Mouse (Mus musculus): Measurements from ENCODE around the gene Gcn1l1. TPM values are rescaled to one million over a fixed set of nuclear protein-coding genes. Genes with fewer than 3 reads are reported as not detected.

The Gcn1l1 gene
- total and polyA plus RNA-seq, 2 experiments from 2014 or later, result 22.8 to 73.4 TPM

DNA sequence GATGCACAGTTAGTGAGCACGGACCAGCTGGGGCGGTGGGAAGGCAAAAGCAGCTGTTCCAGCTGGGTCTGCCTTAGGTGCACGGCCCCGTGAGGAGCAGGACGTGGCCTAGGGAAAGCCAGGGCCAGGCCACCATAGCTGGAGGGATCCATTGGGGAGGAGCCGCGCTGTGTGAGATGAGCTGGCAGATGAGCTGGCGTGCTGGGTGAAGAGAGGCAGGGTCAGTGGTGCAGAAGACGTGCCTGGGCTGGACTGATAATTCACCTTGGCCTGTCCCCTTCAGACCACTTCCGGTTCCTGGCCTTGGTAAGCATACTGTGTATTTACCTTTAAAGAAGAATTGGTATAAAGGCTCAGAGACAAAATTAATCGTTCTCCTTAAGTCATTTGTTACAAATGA lies 46.5 kb downstream of the Gcn1l1 start:
- WGBS, result 90% methylated on average over 11 of the region's 11 CpGs
- no peak overlapping the region for H3K4me3 ChIP-seq (ENCODE audit: low read length)
- H3K27me3 ChIP-seq (ENCODE audit: insufficient read depth, low read length), result no peaks in the 10 kb centered on the region
- H3K36me3 ChIP-seq (ENCODE audit: insufficient read depth, low read length), result peaks cover 89% of the 10 kb centered on the region
- no peak for DNase-seq (ENCODE audit: low spot score)
- TF ChIP-seq CTCF (IDR thresholded peaks at IDR 0.05; ENCODE audit: low read depth), result no peak
- H3K4me2 ChIP-seq (ENCODE audit: low read depth, low read length), result no peak overlapping the region
- no peaks in the 10 kb centered on the region for H3K9me3 ChIP-seq (ENCODE audit: low read length)
- no peak for ATAC-seq
- H3K9ac ChIP-seq (replicated peaks; ENCODE audit: low read length), result no peak overlapping the region
- no peaks in the 10 kb centered on the region for H3K4me1 ChIP-seq (ENCODE audit: insufficient read depth, low read length)
- H3K27ac ChIP-seq, result no peak overlapping the region

DNA sequence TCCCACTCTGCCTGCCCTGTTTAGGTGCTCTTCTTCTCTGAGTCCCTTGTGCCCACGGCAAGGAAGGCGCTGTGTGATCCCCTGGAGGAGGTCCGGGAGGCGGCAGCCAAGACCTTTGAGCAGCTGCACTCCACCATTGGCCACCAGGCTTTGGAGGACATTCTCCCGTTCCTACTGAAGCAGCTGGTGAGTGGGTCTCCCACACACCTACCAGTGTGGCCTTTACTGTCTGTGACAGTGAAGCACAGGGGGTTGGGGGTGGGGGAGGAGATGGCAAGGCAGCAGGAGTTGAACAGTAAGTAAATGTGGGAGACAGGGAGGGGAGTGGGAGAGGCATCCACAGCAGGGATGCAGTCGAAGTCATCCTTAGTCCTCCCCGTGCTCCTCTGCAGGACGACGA lies 48.3 kb downstream of the Gcn1l1 start:
- H3K4me3 ChIP-seq (ENCODE audit: low read length), result no peak overlapping the region
- H3K27ac ChIP-seq, result no peak overlapping the region
- no peak for ATAC-seq
- no peaks in the 10 kb centered on the region for H3K27me3 ChIP-seq (ENCODE audit: insufficient read depth, low read length)
- no peaks in the 10 kb centered on the region for H3K4me1 ChIP-seq (ENCODE audit: insufficient read depth, low read length)
- no peak for TF ChIP-seq CTCF (IDR thresholded peaks at IDR 0.05; ENCODE audit: low read depth)
- WGBS, result 91% methylated on average over 9 of the region's 9 CpGs
- no peaks in the 10 kb centered on the region for H3K9me3 ChIP-seq (ENCODE audit: low read length)
- no peak overlapping the region for H3K4me2 ChIP-seq (ENCODE audit: low read depth, low read length)
- DNase-seq (ENCODE audit: low spot score), result no peak
- H3K36me3 ChIP-seq (ENCODE audit: insufficient read depth, low read length), result peaks cover 91% of the 10 kb centered on the region
- H3K9ac ChIP-seq (replicated peaks; ENCODE audit: low read length), result no peak overlapping the region

DNA sequence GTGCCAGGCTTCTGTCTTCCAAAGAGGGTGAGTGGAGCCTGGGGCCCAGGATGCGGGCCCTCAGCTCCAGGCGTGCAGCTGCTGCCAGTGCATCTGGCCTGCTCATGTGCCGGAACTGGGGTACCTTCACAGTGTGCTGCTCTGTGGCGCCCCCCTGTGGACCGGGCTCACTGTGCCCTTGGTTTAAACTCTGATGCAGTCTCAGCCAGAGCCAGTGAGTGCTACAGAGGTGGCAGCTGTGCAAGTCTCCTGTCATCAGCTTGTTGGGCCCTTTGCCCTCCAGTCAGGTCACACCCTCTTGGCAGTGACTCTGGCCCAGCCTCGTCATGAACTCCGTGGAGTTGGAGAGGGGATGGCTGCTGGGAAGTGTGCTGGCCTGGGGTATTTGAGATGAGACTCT lies 49.9 kb downstream of the Gcn1l1 start:
- TF ChIP-seq CTCF (IDR thresholded peaks at IDR 0.05; ENCODE audit: low read depth), result peak; percentile 63
- WGBS, result 86% methylated on average over 7 of the region's 7 CpGs
- H3K4me3 ChIP-seq (ENCODE audit: low read length), result no peak overlapping the region
- no peak overlapping the region for H3K4me2 ChIP-seq (ENCODE audit: low read depth, low read length)
- H3K4me1 ChIP-seq (ENCODE audit: insufficient read depth, low read length), result no peaks in the 10 kb centered on the region
- H3K27me3 ChIP-seq (ENCODE audit: insufficient read depth, low read length), result no peaks in the 10 kb centered on the region
- DNase-seq (ENCODE audit: low spot score), result peak; percentile 25
- peaks cover 83% of the 10 kb centered on the region for H3K36me3 ChIP-seq (ENCODE audit: insufficient read depth, low read length)
- H3K9me3 ChIP-seq (ENCODE audit: low read length), result no peaks in the 10 kb centered on the region
- no peak overlapping the region for H3K9ac ChIP-seq (replicated peaks; ENCODE audit: low read length)
- ATAC-seq, result no peak
- H3K27ac ChIP-seq, result no peak overlapping the region

DNA sequence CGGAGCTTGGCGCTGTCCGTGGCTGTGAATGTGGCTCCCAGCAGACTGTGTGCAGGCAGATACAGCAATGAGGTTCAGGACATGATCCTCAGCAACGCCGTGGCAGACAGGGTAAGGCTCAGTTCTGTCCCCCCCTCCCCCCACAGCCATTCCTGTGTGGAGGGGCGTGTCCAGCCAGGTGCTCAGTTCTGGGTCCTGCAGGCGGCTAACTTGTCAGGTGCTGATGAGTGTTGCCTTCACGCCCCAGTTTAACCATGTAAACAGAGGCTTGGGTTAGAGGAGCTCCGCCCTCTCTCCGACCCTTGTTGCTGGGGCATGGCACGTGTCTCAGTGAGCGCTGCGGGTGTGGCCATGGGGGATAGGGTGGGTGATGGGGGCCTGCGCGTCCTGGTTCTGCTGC lies 54.6 kb downstream of the Gcn1l1 start:
- 92% methylated on average over 15 of the region's 15 CpGs for WGBS
- H3K9ac ChIP-seq (replicated peaks; ENCODE audit: low read length), result no peak overlapping the region
- no peak for ATAC-seq
- H3K27me3 ChIP-seq (ENCODE audit: insufficient read depth, low read length), result no peaks in the 10 kb centered on the region
- no peak overlapping the region for H3K4me3 ChIP-seq (ENCODE audit: low read length)
- peaks cover 54% of the 10 kb centered on the region for H3K36me3 ChIP-seq (ENCODE audit: insufficient read depth, low read length)
- no peak overlapping the region for H3K27ac ChIP-seq
- DNase-seq (ENCODE audit: low spot score), result no peak
- no peak for TF ChIP-seq CTCF (IDR thresholded peaks at IDR 0.05; ENCODE audit: low read depth)
- no peaks in the 10 kb centered on the region for H3K9me3 ChIP-seq (ENCODE audit: low read length)
- no peak overlapping the region for H3K4me2 ChIP-seq (ENCODE audit: low read depth, low read length)
- H3K4me1 ChIP-seq (ENCODE audit: insufficient read depth, low read length), result no peaks in the 10 kb centered on the region

DNA sequence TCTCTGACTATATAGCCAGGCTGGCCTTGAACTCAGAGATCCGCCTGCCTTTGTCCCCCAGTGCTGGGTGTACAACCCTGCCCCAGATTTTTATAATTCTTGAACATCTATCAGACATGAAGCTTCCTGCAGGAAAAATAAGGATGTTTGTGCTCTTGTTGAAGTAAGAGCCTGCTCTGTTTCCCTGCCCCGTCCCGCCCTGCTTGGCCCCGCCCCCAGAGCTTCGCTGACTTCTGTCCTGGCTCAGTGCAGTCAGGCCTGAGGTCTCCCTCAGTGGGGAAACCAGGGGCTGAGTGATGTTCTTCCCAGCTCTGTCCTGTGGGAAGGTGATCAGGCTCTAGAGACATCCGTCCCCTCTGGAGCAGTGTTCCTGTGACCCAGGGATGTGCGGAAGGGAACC lies 57.6 kb downstream of the Gcn1l1 start:
- H3K27me3 ChIP-seq (ENCODE audit: insufficient read depth, low read length), result no peaks in the 10 kb centered on the region
- H3K4me2 ChIP-seq (ENCODE audit: low read depth, low read length), result no peak overlapping the region
- H3K27ac ChIP-seq, result no peak overlapping the region
- H3K4me1 ChIP-seq (ENCODE audit: insufficient read depth, low read length), result no peaks in the 10 kb centered on the region
- DNase-seq (ENCODE audit: low spot score) (no peak), ATAC-seq (no peak)
- 84% methylated on average over 7 of the region's 7 CpGs for WGBS
- no peaks in the 10 kb centered on the region for H3K9me3 ChIP-seq (ENCODE audit: low read length)
- no peak overlapping the region for H3K9ac ChIP-seq (replicated peaks; ENCODE audit: low read length)
- H3K4me3 ChIP-seq (ENCODE audit: low read length), result no peak overlapping the region
- no peak for TF ChIP-seq CTCF (IDR thresholded peaks at IDR 0.05; ENCODE audit: low read depth)
- H3K36me3 ChIP-seq (ENCODE audit: insufficient read depth, low read length), result peaks cover 25% of the 10 kb centered on the region

DNA sequence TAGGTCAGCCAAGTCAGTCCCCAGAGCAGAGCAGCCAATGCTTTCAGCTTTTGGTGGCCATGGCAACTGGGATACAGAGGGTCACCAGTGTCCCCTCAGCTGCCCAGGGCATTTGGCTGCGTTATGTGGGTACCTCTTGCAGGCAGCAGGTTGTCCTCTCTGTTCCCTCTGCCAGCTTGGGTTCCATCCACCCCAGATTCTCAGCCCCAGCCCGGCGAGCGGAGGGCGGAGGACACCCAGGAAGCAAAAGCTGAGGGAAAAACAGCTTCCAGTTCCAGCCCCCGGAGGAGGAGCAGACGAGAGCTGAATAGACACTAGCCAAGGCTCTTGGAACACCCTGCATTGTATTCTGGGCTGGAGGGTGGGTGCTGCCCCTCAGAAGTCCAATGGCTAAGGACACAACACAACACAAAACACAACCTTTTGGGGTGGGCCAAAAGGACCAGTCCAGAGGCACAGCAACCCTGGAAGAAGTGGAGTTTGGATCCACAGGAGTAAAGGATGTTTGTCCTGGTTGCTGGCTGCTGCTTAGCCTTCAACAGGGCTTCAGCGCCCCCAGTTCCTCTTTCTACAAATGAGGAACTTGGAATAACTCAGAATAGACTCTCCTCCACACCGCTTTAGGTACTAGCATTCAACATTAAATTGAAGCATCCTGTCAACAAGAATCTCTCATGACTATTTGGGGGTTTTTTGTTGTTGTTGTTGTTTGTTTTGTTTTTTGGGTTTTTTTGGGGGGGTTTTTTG lies 58.8 kb downstream of the Gcn1l1 start:
- Histone ChIP-seq H3K4me3 (ENCODE audit: low read length) (no peak overlapping the region), H3K36me3 (ENCODE audit: insufficient read depth, low read length) (peaks cover 23% of the 10 kb centered on the region; the same call in 1 of the 2 replicates), H3K27me3 (ENCODE audit: insufficient read depth, low read length) (no peaks in the 10 kb centered on the region), H3K4me2 (ENCODE audit: low read depth, low read length) (no peak overlapping the region), H3K9me3 (ENCODE audit: low read length) (no peaks in the 10 kb centered on the region), H3K27ac (peak overlapping the region; percentile 22; the same call in 1 of the 2 replicates), H3K9ac (replicated peaks; ENCODE audit: low read length) (no peak overlapping the region), H3K4me1 (ENCODE audit: insufficient read depth, low read length) (no peaks in the 10 kb centered on the region)
- 56% methylated on average over 9 of the region's 9 CpGs for WGBS
- no peak for TF ChIP-seq CTCF (IDR thresholded peaks at IDR 0.05; ENCODE audit: low read depth)
- peak; percentile 43; the same call in 1 of the 2 replicates for ATAC-seq
- DNase-seq (ENCODE audit: low spot score), result peak; percentile 32

DNA sequence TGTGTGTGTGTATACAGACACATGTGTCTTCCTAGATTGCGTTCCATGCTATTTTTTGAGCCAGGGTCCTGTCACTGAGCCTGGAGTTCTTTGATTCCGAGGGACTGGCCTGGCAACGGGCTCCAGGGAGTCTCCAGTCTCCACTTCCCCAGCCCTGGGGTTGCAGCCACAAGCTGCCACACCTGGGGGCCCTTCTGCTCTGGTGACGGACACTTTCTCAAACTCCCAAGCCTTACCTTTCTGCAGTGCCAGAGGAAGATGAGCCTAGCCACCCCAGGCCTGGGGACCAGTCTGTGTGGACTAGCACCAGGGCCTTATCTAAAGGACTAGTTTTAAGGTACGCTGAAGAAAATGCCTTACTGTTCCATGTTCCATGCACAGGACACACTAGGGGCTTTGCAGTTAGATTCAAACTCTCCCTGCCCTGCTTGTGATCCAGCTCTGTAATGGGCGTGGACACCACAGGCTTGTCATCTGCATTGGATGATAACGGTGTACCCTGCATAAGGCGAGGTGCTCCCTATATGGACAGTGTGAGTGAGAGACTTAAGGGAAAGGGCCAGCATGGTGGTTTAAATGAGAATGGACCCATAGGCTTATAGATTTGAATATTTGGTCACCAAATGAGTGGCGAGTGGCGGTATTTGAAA lies 61.3 kb downstream of the Gcn1l1 start:
- 85% methylated on average over 10 of the region's 10 CpGs for WGBS
- TF ChIP-seq CTCF (IDR thresholded peaks at IDR 0.05; ENCODE audit: low read depth), result no peak
- H3K27me3 ChIP-seq (ENCODE audit: insufficient read depth, low read length), result no peaks in the 10 kb centered on the region
- H3K9me3 ChIP-seq (ENCODE audit: low read length), result no peaks in the 10 kb centered on the region
- H3K4me3 ChIP-seq (ENCODE audit: low read length), result no peak overlapping the region
- no peak for ATAC-seq
- H3K4me2 ChIP-seq (ENCODE audit: low read depth, low read length), result no peak overlapping the region
- H3K27ac ChIP-seq, result no peak overlapping the region
- 0 out of 2 replicates have a peak, but pooled peaks cover 3% of the 10 kb centered on the region for H3K4me1 ChIP-seq (ENCODE audit: insufficient read depth, low read length)
- H3K9ac ChIP-seq (replicated peaks; ENCODE audit: low read length), result no peak overlapping the region
- H3K36me3 ChIP-seq (ENCODE audit: insufficient read depth, low read length), result peaks cover 3% of the 10 kb centered on the region; the same call in 1 of the 2 replicates
- no peak for DNase-seq (ENCODE audit: low spot score)
